Mouse (Mus musculus) embryo, embryonic 10.5 days (tissue): Measurements from ENCODE around the gene Fut9.

Experiments
- DNase-seq: peaks from one replicate; pipeline ENCODE4 v3.0.0-alpha.2; 2015; ENCODE audit warnings: low spot score

Gene Fut9

DNA sequence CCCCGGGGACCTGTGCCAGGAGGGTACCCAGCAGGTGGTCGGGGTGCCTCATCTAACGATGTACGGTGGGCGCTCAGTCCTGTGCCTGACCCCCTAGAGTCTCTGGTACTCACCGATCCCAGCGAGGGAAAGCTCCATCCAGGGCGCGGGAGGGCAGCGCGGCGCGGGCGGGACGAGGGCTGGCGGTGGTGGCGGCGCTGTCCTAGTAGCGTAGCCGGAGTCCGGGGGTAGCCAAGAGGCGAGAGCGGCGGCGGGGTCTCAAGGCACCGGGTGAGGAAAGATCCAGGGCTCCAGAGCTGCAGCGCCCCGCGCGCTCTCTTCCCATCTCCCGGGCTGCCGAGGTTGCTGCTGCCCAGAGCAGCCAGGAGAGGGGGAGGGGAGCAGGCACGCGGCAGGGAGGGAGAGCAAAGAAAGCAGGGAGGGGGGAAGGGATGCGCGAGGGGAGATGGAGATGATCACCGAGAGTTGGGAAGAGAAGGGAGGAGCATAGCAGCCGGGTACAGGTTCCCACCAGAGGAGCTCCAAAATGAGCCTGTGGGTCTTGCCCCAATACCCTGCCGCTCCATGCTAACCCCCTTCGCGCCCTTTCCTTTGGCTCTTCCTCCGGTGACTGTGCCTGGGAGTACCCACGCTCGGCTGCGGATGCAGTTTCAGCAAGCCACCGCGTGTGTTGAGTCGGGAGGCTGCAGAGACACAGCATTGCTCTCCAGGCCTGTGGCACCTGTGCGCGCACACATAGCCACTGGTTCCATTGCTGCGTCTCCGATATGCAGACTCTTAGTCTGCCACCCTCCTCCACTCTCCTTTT lies at the start of gene Fut9:
TSS of gene Fut9 (minus strand) at position 769 of the 808 bp plus-strand sequence.
- DNase-seq: peak; percentile 77

DNA sequence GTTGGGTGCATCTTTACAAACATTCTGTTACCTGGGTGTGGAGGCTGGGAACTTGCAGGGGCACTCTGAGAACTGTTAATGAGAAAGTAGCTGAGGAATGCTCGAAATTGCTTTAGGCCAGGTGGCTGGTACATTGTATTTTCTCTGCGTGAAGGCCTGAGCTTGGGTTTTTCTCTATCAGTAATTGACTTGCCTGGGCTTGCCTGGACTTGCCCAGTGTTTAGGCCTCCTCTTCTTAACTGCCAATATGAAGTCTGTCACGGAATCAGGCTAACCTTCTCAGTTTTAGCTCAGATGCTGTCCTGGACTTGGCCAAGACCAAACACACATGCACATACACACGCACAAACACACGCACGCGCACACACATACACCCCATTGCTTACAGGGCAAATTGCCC lies 15.7 kb upstream of the Fut9 start:
- DNase-seq: no peak

DNA sequence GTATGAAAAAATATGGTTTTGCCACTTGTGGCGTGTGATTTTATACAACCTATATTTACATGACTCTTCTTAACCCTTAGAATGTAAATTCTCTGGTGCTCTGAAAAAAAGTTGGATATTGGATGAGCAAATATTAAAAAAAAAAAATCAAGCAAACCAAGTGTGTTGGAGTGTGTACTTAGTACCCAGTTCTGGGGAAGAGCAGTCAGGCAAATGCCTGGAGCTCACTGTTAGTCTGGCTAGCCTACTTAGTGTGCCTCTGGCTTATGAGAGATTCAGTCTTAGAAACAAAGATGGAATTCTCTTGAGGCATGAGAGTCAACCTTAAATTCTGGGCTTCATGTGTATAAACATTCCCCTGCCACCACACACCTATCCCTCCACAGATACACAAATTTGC lies 13.3 kb upstream of the Fut9 start:
- no peak for DNase-seq

DNA sequence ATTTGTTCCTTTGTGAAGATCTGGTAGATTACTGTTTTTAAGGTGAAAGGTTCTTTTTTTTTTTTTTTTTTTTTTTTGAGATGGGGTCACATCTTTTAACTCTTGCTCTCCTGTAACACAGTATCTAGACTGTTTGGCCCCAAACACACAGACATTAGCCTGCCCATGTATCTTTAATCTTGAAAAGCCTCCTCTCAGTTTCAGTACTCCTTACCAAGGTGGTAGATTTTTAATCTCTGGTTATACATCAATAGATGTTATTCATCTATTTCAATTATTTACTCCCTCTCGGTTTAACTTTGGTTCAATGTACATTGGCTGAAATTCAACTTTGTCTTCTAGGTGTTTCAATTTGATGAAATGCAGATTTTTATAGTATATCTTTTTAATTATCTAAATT lies 10.0 kb upstream of the Fut9 start:
- DNase-seq: no peak

DNA sequence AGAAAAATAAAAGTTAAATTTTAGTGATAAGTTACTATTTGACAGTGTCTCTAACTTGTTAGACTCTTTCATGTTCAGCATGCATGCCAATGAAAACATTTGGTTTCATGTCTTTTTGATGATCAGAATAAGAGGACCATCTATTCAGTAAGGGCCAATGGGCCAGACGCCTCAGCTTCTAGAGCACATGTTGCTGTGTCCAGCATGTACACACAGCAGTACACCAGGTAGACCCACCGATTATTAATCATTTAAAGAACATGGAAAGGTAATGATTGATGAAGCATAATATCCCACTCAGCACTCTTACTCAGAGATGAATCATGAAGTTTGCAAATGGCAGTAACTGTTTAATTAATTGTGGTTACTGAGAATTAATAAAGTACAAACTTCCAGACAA lies 1.7 kb upstream of the Fut9 start:
- no peak for DNase-seq

DNA sequence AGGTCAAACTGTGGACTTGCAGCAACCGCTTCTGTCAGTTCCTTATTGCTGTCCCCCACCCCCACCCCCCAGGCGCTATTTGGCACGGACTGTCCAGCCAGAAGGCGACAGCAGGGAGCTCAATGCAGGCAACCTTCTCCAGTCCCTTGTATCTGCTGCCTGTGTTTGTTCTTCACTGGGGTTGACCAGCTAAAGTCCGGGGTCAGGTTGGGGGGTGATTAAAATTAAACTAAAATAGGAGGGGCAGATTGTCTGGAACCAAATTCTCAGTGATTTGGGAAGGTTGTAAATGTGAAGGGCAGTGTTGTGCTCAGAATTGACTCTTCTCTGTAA lies 206 bp upstream of the Fut9 start:
- DNase-seq: no peak

DNA sequence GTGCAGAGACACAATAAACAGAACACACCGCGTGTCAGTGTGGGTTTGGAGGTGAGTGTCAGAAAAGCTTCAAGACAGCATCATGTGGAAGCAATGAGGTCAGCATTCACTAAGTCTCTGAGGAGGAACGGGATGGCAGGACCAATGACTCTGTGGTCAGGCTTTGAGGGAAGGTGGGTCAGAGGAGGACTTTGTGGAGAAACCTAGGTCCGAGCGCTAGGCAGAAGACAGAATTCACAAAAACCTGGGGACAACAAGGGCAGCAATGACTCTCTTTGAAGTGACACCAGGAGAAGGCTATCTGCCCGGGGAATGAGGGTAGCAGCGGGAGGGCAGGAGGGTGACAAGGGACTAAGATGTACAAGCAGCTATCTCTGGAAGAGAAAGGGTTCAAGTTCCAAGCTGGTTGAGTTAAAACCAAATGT lies 981 bp downstream of the Fut9 start:
- DNase-seq: peak; percentile 51

DNA sequence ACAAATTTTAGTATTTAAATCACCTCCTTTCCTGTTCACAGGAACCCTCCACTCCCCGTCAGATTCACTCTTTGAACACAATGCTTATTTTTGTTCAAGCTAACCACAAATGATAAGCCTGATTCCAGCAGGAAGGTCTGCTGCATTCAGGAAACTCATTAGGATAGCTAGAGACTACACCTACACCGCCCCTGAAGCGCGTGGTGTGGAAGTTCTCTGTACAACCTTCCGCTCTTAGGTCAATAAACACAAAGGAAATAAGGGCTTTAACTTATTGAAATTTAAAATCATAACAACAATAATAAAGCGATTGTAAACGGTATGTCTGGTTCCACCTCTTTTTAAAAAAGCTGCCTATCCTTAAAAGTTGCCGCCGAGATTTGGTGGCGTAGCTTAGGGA lies 1.6 kb downstream of the Fut9 start:
- peak; percentile 4 for DNase-seq

DNA sequence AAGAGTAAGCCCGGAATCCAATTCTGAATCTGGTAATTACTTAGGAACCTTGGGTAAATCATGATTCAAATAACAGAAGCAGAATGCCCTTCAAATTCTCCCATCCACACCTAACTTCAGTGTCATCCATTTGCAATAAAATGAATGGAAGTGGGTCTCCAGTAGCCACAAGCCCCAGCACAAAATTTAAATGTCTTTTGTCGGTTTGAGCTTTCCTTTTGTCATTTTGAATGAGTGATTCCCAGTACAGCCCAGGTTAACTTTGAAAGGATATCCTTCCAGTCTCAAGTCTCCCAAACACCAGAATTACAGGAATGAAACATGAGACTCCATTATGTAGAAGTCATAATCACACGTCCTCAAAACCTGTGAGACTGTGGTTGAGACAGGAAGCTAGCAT lies 3.9 kb downstream of the Fut9 start:
- no peak for DNase-seq

DNA sequence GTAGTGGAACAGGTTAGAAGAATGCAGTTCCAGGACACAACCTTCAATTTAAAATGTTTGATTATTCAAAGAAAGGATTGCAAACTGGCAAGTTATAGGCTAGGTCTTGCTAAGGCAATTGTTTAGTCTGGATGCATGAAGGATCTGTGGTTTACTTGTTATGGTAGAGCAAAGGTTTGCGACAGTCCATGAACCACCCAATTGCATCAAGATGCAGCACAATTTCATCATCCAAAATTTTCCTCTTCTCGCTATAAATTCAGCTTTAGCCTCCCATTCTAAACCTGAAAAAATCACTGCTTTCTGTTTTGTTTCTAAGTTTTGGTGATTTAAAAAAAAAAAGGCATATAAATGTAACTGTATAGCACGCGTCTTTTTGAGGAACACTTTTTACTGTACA lies 14.8 kb downstream of the Fut9 start:
- no peak for DNase-seq

DNA sequence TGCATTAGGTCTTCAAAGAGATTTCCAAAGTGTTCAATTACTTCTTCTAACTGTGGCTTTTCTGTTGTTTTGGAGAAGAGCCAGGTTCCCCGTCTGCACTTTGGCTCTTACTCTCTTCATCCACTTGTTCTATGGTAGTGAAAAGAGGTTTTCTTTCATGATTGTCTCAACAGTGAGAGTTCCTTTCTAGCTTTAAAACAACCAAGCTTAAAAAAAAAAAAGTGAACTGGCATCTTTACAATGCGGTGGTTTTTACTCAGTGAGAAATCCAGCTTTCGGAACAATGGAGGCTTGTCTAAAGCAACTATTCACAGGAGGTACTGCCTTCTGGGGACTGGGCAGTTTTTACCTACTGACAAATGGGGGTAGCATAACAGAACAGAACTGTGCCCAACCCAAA lies 31.4 kb downstream of the Fut9 start:
- peak; percentile 9 for DNase-seq

DNA sequence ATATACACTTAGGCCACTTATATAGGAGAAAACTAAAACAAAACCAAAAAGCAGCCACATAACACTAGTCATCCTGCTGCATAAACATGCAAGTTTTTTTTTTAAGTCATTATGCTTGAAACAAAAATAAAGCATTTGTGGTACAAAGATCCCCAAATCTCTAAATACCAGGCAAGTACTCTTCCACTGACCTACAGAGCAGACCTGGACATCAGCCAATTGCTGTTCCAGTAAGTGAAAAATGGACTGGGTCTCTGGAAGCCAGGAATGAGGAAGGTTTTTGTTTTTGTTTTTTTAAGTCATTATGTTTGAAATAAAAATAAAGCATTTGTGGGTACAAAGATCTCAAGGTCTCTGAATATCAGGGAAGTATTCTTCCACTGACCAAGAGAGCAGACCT lies 37.0 kb downstream of the Fut9 start:
- no peak for DNase-seq

DNA sequence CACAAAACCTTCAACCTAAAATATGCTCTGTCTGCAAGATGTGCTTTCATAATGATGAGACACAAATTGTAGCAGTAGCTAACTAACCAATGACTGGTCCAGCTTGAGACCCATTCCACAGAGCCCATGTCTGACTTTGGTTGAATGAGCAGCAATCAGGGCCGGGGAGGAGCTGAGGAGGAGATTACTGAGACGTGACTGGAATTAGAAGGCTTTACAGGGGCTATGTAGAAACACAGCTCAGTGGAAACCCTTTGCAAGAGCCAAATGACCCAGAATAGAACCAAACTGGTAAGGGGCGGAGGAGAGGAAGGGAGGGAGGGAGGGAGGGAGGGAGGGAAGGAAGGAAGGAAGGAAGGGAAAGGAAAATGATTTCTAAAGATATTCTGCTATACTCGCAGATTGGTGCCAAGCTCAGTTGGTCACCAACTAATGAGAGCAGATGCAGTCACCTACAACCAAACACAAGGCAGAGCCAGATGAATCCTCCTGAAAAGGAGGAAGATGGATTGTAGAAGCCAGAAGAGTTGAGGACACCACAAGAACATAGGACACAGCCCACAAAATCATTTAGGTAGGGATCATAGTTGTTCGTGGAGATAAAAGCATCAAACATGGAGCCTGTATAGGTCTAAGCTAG lies 42.0 kb downstream of the Fut9 start:
- no peak for DNase-seq

DNA sequence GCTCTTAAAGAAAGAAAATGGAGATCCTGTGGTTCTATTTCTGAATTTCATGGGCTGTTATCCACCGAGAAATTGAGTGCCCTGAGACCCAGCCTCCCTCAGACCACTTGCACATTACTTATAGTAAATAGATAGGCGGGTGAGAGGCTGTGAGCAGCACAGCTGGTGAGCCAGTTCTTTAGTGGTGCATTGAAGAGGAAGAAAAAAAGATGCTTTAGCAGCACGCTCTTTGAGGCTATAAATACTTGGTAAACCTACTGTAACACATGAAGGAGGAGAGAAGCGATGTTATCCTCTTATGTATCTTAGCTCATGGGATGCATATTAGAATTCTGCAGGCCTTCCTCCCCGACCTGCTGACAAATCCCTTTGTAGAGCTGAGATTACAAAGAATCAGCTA lies 58.5 kb downstream of the Fut9 start:
- no peak for DNase-seq

DNA sequence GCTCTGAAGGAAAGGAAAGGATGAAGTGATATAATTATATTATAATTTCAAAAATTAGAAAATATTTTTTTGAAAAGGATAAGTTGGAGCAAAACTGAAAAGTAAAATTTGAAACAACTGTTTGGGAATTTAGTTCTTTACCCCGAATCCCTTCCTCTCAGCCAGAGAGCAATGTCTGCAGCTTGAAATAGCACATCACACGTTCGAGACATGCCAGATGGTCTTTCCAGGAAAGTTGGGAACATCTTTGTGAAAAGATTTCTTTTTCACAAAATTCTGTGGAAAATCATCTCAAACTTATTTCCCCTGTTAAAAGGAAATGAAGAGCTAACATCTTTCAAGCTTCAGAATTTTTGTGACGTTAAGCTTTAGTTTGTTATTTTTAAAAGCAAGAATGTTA lies 61.3 kb downstream of the Fut9 start:
- no peak for DNase-seq

DNA sequence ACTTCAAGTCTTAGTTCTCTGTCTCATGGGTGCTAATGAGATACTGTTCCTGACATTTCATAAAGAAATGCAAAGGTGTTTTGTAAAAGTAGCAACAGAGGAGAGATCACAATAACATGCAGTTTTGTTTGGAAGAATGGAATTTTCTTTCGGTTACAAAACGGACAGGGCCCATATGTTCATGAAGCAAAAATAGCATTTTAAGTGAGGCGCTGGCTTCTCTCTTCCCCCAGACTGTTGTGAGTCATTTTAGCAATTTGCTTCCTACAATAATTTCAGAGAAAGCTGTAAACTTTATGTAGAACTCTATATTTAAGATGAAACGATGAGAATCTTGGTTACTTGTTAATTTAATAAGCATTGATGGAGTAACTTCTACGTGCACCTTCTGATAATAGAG lies 78.5 kb downstream of the Fut9 start:
- no peak for DNase-seq

DNA sequence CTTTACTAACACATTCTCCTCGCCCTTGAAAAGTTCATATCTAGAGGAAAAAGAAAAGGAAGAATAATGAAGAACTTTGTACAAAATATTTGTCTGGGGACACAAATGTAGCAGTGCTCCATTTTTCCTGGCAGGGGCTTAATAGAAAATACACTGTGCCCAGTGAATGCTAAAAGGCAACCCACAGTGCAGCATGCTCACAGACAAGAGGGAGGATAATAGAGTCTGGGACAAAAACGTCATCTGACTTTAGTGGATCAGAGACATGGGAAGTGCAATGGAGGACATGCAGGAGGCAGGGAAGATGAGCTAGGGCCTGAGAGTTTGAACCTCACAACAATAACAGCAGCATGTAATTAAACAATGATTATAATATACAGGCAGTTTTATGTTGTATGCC lies 86.1 kb downstream of the Fut9 start:
- DNase-seq: no peak

DNA sequence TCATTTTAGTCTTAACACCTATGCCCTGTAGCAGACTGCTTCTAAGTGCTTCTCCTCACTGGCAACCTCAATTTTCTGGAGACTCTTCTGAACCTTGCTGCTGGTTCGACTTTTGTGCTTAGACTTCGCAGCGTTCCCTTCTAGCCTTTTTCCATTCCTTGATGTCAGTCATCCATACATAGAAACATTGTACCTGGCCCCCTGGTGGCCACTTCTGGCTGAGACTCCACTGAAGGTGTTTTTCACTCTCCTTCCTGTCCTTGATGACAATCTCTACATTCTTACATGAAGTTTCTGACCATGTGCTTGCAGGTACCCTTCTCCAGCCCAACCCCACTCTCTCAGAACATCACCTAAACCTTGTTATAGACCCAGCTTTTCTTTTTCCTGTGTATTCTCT lies 115.1 kb downstream of the Fut9 start:
- no peak for DNase-seq

DNA sequence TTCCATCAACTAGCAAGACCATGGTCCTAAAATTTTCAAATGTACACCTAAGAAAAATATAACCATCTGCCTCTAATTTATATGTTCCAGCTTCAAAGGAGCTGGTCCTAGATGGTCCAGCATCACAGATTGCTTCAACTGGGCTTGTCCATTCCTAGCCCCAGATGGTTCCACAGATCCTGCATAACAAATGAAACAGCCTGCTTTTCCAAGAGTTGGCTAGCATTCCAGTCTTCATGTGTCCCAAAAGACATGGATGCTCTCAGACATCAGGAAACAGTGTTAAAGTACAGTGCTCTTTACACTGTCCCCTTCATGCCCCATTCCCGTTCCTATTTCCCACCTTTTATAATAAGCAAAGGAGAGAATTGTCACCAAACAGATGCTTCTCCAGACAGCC lies 135.8 kb downstream of the Fut9 start:
- DNase-seq: no peak

DNA sequence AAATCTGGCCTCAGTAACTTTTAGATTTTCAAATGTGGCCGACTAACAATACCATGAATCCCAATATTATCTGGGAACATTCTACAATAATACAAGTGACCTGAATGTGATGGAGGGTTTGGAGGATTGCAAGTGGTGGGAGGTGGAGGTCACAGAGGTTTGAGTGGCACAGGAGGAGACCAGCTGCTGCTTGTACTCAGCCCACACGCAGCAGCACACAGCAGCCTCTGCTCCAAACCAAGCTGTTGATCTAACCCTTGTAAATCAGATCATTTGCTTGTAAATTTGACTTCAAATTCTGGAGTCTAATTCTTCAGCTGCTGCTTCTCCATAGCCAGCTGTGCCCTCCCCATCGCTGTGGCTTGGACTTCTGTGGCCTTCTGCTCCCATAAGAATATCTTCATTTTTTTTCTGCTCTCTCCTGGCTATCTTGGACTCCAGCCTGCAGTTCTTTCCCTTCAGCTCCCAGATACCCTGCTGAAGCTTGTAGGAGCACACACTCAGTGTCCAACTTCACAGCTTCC lies 138.8 kb downstream of the Fut9 start:
- DNase-seq: no peak

DNA sequence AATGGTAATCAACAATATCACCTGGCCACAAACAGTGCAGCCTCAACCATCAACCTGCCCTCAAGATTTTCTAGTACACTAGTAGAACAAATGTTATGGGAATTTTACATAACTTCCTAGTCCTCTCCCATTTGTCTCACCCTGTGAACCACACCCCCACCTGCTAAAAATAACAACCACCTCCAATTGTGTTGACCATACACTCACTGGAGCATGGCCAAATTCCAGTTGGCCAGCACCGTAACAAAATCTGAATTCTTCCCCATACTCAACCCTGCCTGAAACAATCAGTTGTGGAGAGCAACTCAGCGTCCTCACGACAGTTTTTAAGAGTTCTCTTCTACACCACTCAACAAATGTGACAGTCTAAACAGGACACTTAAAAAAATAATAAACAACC lies 141.3 kb downstream of the Fut9 start:
- DNase-seq: no peak

DNA sequence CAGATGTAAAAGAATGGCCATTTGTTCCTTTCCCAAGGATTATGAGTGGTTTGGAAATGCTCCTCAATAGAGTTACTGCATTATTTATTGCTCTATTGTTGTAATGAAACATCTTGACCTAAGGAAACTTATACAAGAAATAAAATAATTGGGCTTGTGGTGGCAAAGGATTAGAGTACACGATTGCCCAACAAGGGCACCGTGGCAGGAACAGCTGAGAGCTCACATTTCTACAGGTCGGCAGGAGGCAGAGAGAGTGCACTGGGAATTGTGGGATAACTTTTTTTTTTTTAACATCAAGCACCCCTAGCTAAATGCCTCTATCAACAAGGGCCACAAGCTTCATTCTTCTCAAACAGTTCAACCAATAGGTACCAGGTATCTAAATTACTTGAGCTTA lies 148.1 kb downstream of the Fut9 start:
- DNase-seq: no peak

DNA sequence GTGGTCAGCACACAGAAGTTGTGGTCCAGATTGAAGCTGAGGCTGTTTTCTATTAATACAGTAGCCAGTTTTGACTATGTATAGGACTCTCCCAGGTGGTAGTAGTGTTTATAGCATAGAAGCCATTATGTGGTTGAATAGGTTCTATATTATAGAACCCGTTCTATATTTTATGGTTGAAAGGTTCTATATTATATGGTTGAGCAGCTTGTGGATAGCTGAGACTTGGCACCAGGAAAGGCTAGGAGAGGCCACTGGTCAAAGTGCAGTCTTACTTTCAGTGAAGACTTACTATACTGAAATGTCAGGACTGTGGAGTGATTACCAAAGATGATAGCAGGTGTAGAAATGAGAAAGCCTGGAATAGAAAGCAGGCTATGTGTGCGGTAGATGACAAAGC lies 151.9 kb downstream of the Fut9 start:
- DNase-seq: no peak

DNA sequence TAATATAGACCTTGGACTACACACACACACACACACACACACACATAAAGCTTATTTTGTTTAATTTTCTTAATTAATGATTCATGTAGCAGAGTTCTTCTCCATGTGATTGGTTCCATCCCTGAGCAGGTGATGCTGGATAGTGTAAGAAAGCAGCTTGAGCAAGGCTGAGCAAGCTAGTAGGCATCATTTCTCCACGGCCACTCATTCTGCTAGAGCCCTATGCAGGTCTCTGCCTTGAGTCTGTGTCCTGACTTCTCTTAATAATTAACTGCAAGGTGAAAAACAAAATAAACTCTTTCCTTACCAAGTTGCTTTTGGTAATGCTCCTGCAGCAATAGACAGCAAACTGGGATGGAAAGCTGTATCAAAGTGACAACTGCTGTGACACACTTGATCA lies 152.5 kb downstream of the Fut9 start:
- no peak for DNase-seq
